Mouse (Mus musculus) sigmoid colon, adult 10 weeks (tissue): ENCODE measurements around the gene Nck2. TPM values are rescaled to one million over a fixed set of nuclear protein-coding genes. Genes with fewer than 3 reads are reported as not detected.

ENCODE experiments used
- polyA plus RNA-seq: library from polyadenylated mRNA; stranded (reverse); fragments of 350-450 nt; fragmentation: Illumina TruSeq; extraction: RNeasy Lipid Tissue Mini Kit (QIAGEN cat#74804); gene quantifications from one replicate; pipeline ENCODE4 v1.2.3, GENCODE M21; 2014; ENCODE audit warnings: low read depth, low replicate concordance

Nck2 gene
- 36.1 TPM for polyA plus RNA-seq

DNA sequence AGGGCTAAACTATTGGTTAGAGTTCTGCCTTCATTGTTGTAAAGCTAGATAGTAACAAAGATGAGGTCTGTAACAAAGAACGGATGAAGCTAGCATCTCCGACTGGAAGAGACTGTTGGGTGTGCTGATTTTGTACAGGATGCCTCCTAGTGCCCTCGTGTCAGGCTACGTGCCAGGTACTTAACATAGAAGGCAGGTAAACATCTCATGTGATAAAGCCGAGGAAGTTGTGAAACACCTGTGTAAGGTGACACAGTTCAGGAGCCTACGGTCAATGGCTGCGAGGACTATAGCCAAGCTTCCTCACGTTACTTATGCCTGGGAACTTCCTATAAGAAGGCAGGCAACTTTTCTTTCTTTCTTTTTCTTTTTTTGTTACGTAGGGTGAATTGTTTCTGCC is at the start of gene Nck2:
Nck2 (plus strand) TSS at position 49 of the 400 bp plus-strand sequence.

Other genes with a start within 250 kb of the Nck2 start
- 15.9 TPM for gene Fhl2, start 247.6 kb upstream of the Nck2 start, polyA plus RNA-seq